Mouse (Mus musculus) ovary, postnatal 14 days (tissue): ENCODE data around the gene Myh7b.

Experiments
- DNase-seq: peaks from one replicate; pipeline ENCODE4 v3.0.0; 2022; ENCODE audit warnings: low spot score

Gene Myh7b

DNA sequence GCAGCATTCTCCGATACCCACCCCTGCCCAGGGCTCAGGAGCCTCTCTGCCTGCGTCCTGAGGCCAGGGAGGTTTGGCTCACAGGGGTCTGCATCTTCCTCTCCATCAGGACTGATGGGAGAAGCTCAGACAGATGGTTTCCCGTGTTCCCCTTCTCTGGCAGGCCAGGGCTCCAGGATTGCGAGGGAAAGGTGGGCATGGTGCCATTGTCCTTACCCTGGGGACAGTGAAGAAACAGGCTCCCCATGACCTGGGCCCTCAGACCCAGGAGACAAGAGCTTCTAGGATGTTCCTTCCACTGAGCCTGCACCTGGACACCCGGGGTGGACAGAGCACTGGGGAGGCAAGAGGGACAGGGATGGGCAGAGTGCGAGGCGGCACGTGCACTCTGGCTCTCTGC is 23.6 kb downstream of the Myh7b start:
- DNase-seq: no peak

DNA sequence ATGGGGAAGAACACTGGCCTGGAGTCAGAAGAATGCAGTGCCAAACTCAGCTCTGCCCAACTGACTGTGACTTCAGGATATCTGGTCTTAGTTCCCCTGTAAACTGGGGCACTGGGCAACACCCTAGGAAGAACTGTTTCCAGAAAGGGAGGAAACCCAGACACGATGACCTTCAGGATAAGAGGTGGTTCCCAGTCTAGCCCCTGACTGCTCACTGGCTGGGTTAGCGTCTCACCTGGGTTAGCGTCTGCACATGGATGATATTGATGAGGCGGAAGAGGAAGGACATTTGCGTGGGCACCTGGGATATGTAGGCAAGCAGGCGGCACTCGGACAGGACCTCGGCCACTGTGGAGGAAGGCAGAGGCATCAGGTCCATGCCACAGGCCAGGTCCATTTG is 24.9 kb downstream of the Myh7b start:
- no peak for DNase-seq

DNA sequence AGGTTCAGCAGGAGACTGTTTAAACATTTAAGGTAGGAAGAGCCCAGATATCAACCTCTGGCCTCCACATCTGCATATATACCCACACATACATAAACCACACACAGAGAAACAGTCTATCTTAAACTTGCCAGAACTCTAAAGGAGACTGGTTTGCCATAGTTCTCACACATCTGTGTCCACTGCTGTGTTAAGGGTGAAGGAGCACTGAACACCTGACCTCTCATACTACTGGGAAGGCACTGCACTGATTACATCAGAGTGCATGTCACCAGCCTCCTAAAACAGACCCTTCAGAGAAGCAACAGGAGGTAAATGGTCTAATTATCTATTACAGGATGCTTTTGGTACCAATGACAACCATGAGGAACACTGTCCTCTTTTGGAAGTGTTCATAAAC is 25.9 kb downstream of the Myh7b start:
- DNase-seq: no peak

DNA sequence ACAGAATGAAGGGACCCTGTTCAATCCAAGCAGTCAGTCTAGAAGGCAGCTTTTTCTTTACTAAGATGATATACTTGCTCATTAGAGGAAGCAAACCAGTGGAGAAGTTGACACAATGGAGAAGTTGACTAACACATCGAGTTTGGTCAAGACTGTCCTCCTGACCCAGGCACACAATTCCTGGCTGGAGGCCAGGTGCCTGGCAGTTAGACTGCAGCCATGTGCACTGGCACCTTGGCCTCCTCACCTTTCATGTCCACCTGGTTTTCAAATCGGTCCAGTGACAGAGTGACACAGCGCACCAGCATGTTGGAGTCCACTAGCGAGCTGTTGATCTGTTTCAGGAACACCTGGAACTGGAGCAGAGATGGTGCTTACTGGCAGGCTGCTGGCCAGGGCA is 26.4 kb downstream of the Myh7b start:
- DNase-seq: no peak

DNA sequence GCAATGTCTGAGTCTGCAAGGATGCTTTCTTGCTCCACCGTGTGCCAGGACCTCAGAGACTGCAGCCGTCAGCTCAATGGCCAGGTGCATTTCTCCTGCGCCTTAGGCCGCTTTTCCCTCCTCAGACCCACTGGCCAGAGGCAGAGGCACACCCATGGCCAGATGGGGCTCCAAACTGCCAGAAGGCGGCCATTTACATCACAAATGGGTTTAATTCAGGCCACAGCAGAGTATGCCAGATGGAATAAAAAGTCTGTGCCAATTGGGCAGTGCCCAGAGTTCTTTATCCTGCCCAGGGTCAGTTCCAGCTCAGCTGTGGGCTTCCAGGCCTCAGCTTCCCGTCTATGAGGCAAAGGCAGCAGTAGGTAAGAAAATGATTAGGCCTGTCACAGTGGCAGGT is 29.6 kb downstream of the Myh7b start:
- DNase-seq: no peak

DNA sequence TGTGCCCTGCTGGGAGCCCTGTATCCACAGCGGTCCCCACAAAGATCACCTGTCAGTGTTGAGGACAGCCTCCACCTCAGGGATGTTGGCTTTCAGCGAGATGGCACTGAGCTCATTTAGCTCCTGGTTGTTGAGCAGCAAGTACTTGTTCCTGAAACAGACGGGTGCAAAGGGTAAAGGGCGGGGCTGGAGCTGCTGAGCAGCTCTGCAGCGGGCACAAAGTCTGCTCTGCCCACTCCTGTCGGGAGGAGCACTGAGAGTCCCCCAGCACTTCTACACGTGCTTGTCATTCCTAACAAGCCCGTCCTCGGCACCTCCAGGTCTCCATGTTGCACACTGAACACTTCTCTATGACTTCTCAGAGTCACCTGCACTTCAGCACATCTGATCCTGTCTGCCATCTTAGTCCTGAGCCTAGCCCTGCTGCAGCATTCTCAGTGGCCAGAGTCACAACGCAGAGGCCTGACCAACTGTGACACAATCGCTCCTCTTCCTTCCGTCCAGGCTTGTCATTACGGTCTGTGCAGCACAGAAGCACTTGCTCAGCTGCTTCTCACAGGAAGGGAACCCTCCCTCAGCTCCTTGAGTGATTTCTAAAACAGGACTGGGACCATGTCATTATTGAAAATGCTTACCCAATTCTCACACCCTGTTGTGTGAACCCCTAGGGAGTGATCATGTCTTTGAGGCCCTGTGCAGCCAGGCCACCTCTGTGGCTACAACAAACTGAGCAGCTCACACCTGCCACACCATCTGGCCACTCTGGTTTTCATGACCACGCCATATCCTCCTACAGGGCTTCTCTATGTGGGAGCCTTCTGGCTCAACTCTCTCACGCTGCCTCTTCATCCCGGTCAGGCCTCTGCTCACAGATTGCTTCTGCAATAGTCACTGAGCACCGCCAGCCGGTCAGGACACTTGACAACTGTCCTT is 30.8 kb downstream of the Myh7b start:
- no peak for DNase-seq

DNA sequence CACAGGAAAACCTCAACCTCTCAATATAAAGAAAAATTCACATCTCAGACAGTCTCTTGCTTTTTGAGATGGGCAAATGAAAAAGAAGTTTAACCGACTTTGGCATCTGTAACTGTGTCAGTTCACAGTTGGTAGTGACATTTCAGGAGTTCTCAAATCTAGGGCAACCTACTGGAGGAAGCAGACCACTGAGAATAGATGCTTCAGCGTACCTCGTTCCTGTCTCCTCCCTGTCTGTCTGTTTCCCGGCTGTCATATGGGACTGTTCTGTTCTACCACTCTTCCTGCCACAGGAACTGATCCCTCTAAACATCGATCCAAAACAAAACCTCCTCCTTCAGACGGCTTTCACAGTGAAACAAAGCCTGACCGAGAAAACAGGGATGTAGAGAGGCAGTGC is 34.7 kb downstream of the Myh7b start:
- no peak for DNase-seq

DNA sequence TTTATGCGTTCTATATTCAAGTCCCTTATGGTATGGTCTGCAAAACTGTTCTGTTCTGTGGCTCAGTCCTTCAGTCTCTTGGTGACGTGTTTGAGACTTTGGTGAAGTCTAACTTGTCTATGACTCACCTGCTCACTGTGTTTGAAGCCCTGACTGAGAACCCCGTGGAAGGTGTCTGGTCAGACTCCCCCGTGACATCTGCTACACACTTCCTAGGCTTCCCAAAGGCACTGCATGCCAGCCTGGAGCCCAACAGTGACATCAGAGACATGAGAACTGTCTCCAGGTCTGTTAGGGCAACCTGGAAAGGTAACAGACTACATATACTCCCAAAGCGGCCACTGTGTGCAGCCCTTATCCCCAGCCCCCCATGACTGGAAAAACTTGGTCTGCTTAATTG is 41.6 kb downstream of the Myh7b start:
- DNase-seq: no peak

DNA sequence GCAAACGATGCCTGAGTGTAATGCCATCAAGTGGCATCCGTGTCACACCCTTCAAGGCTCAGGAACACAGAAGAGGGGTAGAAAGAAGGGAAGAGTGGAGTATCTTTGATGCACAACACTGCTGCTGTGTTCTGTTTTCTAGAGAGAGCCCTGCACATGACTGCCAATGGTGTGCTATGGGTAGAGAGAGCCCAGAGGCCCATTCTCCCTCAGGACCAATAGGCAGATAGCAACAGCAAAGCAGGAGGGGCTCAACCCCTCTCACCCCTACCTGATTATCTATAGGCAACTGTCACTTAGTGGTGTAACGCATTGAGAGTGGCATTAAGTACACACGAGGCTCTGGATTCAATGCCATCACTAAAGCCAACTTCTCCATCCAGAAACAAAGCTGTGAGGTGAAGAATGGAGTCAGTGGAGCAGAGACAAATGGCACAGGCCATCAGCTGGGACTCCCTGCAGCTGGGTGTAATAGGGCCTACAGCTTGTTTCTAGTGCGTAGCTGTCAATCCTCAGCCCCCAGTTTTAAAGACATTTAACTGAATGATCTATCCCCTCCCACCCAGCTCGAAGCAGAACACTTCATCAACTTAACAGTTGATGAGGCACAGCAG is 44.9 kb downstream of the Myh7b start:
- no peak for DNase-seq

DNA sequence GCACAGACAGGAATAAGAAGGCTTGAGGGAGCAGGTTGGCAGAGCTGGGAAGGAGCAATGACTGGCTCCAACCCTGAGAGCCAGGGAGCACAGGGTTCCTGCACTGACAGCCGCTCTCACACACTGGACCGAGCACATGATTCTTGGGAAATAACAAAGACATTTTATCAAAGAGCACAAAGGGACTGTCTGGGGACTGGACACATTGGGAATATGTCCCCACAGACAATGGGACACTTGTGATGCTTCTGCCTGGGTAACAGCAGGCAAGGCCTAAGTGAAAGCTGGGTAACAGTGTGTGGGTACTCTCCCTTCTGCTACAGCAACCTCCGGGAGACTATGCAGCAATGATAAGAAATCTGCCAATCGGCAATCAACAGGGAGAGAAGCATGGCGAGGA is 51.4 kb downstream of the Myh7b start:
- no peak for DNase-seq

DNA sequence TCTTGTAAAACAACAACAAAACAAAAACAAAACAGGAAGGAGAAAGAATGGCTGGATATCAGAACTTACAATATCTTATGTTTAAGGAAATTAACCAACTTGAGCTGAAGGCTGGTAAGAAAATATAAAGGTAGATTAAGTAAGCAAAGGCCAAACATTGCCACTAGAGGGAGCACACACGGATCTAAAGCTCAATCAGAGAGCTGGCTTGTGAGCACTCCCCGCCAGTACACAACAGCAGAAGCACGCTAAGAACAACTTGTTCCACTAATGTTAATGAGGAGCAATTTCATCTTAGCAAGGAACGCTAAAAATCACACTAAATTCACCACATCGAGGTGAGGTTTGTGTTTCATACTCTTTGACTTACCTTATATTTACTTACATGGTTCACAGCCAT is 52.1 kb downstream of the Myh7b start:
- DNase-seq: peak; percentile 42

DNA sequence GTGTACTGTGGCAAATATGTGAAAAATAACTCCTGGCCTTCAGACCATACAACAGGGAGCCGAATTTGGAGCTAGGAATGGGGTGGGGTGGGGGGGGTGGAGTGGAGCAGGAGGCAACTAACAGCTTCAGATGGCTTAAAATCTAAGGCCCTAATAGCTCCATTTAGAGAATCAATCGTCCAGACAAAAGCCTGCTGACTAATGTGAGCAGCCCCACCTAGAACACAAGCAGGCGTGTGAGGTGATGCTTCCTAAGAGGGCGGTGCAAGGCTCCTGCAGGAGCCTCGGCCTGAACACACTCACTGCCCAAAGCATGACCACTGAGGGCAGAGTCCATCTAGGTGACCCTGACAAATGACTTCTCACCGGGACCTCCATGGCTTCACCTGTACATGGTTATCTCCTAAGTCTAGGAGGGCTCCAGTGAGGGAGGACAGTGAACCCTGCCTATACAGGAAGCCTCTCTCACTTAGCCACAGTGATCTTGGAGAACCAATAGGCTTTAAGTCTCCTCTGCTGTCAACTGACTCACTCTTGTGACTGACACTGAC is 53.0 kb downstream of the Myh7b start:
- DNase-seq: no peak

DNA sequence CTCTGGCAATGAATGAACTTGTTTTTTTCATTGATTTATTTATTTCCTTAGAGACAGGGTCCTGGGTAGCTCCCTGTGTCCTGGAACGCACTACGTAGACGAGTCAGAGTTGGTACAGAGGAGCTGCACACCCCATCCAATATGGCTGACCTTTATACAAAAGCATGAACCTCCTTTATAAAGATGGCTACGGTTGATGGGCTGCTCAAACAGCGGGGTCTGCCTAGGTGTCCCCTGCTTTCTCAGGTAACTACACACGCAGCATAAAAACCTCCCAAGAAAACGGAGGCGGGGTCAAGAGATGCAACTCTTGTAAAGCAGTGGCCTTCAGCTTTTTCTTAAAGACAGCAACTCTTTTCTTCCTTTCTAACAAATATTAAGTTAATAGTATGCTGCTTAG is 56.9 kb downstream of the Myh7b start:
- no peak for DNase-seq

DNA sequence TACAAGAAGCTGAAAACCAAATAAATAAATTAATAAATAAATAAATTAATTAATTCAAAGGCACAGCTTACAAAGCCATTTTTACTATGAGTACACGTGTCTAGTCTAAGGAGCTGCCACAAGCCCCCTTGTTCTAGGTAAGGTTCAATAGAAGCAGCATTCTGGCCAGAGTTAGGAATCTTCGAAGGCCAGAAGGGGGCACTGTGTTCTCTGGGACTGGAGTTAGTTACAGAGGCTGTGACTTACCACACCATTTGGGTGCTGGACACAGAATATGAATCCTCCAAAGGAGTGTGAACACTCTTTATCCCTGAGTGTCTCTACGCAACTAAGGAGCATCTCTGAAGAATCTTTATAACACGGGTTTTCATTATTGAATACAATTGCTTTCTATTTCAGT is 57.4 kb downstream of the Myh7b start:
- no peak for DNase-seq

DNA sequence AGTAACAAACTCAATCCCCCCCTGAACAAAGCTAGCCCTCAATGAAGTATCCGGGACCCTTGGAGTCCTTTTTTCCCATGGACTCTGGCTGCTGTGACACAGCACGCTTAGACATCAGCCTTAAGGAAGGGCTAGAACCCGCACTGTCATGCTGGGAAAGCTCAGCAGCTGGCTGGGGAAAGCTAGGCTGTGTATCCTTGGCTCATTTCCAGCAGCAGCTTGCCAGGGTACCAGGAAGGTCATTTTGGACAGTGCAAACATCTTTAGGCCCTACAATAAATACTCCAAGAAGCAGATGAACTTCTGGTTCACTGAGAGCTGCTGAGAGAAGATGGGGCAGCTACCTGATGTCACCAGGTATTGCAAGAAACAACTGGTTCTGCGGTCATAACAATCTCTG is 60.2 kb downstream of the Myh7b start:
- DNase-seq: no peak

DNA sequence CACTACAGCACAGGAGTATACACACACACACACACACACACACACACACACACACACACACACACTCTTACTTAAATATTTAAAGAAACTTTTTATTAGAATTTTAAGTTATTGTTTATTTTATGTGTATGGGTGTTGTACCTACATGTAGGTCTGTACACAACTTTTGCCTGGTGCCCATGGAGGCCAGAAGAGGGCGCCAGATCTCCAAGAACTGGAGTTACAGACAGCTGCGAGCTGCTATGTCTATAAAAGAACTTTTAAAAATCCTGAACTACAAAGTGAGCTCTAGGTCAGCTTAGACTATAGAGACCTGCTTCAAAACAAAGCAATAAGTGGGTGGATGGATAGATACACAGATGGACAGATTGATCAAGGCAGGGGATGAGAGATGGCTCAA is 62.5 kb downstream of the Myh7b start:
- peak; percentile 49 for DNase-seq

DNA sequence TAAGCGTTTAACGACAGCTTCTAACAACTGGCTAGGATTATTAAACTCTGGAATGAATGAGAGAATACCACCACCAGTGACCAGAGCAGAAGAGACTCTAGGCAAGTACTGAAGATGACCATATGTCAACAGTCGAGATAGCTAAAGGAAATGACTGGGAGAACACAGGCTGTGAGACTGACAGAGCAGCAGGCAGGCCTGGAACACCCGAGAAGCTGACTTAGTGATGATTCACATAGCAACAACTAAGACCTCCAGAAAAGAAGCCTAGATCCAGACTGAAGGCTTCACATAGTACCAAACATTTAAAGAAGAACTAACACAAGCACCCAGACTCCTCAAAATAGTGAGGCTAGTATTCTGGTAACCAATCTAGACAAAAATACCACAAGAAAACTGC is 64.1 kb downstream of the Myh7b start:
- DNase-seq: no peak

DNA sequence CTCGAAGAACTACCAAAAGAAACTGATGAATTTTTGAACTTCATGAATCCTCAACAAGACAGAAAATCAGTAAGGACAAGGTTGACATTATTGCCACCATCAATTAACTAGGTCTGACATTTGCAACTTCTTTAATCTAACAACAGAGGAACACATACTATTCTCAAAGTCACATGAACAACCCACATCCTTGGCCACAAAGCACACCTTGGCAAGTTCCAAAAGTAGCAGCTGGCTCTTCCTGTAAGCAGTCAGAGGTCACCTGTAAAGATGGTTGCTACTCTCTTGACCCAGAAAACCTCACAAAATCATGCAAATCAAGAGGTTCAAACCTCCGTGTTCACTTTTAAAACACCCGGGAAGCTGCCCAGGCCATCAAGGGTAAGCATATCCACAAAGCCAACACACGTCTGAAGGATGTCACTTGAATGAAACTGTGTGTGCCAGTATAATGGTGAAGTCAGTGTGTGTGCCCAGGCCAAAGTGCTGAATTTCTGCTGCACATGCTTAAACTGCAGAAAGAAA is 68.6 kb downstream of the Myh7b start:
- DNase-seq: no peak

DNA sequence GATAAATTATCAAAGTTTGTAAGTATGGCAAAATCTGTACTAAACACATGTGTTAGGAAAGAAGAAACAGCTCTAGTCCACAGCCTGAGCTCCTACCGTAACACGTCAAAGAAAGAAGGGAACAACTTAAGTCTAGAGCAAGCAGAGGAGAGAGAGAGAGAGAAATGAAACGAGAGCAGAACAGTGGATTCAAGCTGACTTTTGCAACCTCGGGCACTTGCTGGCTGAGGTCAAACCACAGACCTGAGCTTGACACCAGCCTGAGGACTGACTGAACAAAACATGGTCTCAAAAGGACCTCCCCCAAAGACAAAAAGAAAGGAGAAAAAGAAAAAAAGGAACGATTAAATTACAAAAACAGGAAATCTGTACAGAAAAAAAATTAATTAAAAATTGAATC is 69.6 kb downstream of the Myh7b start:
- DNase-seq: no peak

DNA sequence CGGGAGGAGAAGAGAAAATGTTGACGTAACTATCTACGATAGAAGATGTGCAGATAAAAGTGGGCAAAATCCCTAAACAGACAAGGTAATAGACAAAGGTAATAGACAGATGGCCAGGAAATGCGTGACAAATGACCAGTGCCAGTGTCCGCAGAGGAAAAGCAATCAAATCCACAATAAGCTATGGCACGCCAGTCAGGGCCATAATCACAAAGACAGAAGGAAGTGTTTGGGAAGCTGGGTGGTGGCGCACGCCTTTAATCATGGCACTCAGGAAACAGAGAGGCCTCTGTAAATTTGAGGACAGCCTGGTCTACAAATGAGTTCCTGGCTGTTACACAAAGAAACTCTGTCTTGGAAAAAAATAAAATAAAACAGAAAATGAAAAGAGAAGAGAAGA is 70.2 kb downstream of the Myh7b start:
- DNase-seq: no peak

DNA sequence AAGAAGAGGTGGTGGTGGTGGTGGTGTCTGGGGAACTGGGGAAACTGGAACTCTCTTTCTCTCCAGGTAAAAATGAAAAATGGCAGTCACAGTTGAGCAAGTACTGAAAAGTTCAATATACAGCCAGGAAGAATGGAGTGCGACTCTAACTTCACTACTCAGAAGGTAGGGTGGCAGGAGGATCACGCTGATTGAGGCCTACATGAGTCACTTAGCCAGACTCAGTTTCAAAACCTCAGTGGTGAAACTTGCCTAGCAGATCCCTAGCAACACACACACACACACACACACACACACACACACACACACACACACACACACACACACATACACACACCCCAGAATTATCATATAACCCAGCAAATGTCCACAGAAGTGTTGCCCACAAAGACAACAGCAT is 70.9 kb downstream of the Myh7b start:
- DNase-seq: no peak

DNA sequence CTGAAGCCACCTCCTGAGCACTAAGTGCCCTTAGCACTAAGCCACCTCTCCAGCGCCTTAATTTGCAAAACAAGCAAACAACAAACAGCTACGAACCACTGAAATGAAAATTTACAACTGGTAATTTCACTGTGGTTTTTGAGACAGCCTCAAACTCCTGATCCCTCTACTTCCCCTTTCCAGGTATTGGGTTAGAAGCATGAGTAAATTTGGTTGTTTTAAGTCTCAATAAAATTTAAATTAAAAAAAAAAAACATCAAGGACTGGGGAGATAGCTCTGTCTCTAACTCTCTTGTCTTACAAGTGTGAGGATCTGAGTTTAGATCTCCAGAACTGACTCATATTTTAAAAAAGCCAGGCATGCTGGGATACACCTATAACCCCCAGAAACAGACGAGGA is 72.1 kb downstream of the Myh7b start:
- DNase-seq: no peak

DNA sequence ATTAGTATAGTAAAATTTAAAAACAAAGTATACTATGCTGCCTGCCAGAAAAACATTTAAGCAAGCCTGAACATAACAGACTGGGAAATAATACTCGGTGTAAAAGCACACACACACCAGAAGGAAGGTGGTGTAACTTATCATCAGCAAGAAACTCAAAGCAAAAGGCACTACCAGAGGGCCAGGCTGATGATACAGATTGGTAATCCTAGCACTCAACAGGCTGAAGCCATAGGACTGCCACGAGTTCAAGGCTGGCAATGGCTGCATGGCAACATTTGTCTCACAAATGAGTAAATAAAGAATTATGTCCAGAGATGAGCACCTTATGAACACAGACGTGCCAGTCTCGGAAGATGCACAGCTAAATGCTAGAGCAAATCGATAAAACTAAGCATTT is 72.8 kb downstream of the Myh7b start:
- DNase-seq: no peak
